Mouse (Mus musculus) cerebellum, adult 2 months (tissue): ENCODE results near the gene Fap.

Experiments
- CTCF ChIP-seq: fragments of 200-500 bp; IDR thresholded peaks from 2 replicates; pipeline ENCODE4 v1.5.1; 2011; ENCODE audit warnings: low read depth, mild to moderate bottlenecking, control low read depth, low read length, moderate library complexity, borderline replicate concordance; ENCODE audit not compliant: insufficient read depth
- POLR2A ChIP-seq: fragments of 200-500 bp; IDR thresholded peaks from 2 replicates; pipeline ENCODE4 v1.6.1; 2011; ENCODE audit warnings: low read length, control low read depth, borderline replicate concordance; ENCODE audit not compliant: insufficient read depth

DNA sequence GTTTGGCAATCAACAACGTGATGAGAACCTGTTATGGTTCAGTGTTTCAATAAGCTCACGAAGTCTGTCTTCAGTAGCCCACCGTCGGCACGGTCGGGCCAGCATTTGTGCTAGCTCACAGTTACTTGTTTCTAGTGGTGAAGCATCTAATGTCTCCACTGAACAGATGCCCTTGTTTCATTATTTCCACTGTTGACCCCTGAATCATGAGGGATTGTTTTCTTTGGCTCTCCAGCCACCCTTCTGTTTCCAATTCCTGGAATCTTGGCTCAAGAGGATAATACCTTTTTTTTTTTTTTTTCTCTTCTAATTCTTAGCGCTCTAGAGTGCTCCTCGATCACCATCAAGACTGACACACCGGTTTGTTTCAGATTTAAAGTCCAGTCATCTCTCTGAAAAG is 104.3 kb downstream of the Fap start:
- TF ChIP-seq CTCF (no peak), POLR2A (no peak)
